Mouse (Mus musculus) kidney, postnatal 4 days (tissue): ENCODE results near the gene 4931408C20Rik.

Experiments
- DNase-seq, 2 experiments: peaks; one replicate each; pipeline ENCODE4 v3.0.0; 2021; ENCODE audit warnings: mixed read lengths in 2 of 2

Gene 4931408C20Rik

DNA sequence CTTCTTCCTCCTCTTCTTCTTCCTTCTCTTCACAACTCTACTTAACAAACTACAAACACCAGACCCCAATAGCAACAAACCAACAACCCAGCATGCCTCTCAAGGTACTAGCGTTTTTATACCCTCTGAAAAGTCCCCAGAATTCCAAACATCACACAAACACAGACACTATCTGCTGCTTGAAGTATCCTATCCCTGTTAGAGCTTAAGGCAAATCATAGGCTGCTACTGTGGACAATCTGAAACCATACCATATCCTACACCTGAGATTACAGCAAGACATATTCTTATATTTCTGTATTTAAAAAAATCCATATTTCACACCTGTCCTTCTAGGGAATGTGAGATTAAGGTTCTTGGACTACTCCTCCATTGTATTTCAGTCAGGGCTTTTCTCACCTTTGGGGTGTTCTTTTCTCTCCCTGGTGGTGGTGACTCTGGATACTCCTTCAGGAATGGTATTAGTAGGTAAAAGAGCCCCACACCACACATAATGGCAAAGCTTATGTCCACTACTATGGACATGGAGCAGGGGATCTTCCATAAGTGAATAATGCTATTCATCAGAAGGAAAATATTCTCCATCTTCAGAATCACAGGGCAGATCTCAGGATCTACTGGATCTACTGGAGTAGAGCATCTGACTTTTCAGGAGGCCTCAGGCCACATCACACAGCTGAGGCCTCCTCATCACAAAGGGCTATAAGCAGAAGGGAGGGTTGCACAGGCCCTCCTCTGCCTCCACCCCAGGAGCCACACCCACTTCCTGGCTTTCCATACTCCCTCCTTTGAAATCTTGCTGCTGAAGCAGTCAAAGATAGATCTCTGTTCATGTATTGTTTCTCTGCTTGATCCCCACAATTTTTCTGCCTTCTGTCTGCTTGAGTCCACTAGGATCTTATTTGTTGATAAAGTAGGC, at the start of gene 4931408C20Rik:
Gene 4931408C20Rik (minus strand): TSS at position 619 of the 919 bp plus-strand sequence.
- DNase-seq, result peak; percentile 14 to 17

- DNase-seq, result no peak
These were observed 666 bp upstream of the 4931408C20Rik start for GRCm38 (mm10) chr1:26687926-26688325.

DNA sequence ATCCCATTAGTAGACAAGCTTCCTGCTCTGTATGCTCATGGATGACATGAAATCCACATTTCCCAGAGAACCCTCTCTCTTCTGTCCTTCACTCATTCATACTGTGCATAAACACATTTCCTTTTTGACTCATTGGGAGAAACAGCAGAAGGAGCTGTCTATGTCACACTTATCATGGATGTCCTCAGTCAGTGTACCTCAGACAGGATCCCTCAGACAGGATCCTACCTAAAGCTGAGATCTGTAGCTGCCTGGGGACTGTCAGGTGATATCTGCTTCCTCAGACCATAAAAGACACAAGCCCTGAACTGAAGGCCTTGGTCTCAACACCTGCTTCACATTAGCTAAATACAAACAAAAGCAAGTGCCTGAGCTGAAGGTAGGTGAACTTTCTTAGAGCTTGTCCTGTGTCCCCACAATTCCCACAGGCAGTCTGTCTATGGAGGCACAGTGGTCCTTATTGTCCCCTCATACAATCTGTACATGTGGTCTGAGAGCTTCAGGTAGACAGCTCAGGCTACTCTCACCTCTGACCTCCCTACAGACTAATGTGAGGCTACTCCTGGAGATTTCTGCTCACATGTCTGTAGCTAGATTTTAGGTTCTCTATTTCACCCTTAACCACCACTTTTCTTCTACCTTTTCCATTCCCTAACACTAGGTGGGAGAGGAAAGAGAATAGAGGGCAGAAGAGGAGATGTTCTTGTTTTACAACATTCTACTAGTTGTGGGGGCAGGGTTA, 1.1 kb downstream of the 4931408C20Rik start:
- DNase-seq, result no peak

DNA sequence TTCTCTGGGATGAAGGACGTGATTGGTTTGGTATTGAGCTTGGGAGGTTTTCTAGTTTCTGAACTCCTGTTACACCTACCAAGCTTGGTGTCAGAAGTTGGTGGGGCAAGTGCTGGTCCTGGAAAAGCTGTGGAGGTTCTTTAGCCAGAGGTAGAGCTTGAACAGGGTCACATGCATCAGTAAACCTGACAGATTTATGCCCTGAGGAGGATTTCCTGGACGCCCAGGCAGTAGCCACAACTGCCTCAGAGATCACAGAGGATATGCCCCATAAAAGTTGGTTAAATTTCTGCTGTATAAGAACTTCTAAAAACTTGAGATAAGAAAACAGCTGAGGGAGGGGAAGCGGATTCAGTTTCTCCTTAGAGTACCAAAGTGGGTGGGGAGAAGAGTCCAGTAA, 1.9 kb downstream of the 4931408C20Rik start:
- DNase-seq, result no peak

GRCm38 (mm10) chr1:26649704-26650388, 37.4 kb downstream of the 4931408C20Rik start:
- no peak for DNase-seq

GRCm38 (mm10) chr1:26636051-26636450, 51.2 kb downstream of the 4931408C20Rik start:
- no peak for DNase-seq
